Mouse (Mus musculus): Measurements from ENCODE around the gene Dpf2.

- TF ChIP-seq CTCF (conservative IDR thresholded peaks at IDR 0.05 in 1 of 2, IDR thresholded peaks at IDR 0.05 in 1 of 2; ENCODE audit: low read depth in 2 of 2, low read length in 2 of 2) (no peak), POLR2A (IDR thresholded peaks at IDR 0.05; ENCODE audit: low read depth, low read length) (no peak), SMC3 (IDR thresholded peaks at IDR 0.05; ENCODE audit: low read depth, low read length) (no peak), ELF1 (IDR thresholded peaks at IDR 0.05; ENCODE audit: low read depth, low read length) (no peak)
These were observed 12.6 kb upstream of the Dpf2 start for GRCm38 (mm10) chr19:5925311-5925855.

All from CH12.LX (cell line).